Mouse (Mus musculus) effector memory CD4-positive, alpha-beta T cell, adult 5 months (primary cell): ENCODE measurements around the gene Vmn2r81. TPM values are rescaled to one million over a fixed set of nuclear protein-coding genes. Genes with fewer than 3 reads are reported as not detected.

ENCODE experiments used
- polyA plus RNA-seq: library from polyadenylated mRNA; unstranded; fragments of 100-300 nt; shearing (Covaris generic); gene quantifications from one replicate; pipeline ENCODE4 v1.2.1, GENCODE M21; 2017

Vmn2r81 gene
- not detected for polyA plus RNA-seq

GRCm38 (mm10) chr10:79247392-79247791 lies at the start of gene Vmn2r81:
Gene Vmn2r81, plus strand, starts transcription at chr10:79247692.

Other genes with a start within 250 kb of the Vmn2r81 start
- gene Olfr1351, start 235.2 kb upstream of the Vmn2r81 start, polyA plus RNA-seq: not detected
- not detected for gene Olfr57, start 219.0 kb upstream of the Vmn2r81 start, polyA plus RNA-seq
- gene 2610008E11Rik, start 150.1 kb upstream of the Vmn2r81 start, polyA plus RNA-seq: 15.7 TPM
- gene Vmn2r80, start 98.9 kb upstream of the Vmn2r81 start, polyA plus RNA-seq: not detected
- 0.29 TPM for gene Vmn2r82, start 108.8 kb downstream of the Vmn2r81 start, polyA plus RNA-seq
- gene Vmn2r83, start 221.0 kb downstream of the Vmn2r81 start, polyA plus RNA-seq: not detected